Mouse (Mus musculus) urinary bladder, postnatal 36 days (tissue): ENCODE measurements around the gene Rasd1.

Source experiments
- DNase-seq, 2 experiments: peaks; one replicate each; pipeline ENCODE4 v3.0.0; 2022; ENCODE audit warnings: low spot score in 2 of 2, mixed read lengths in 1 of 2

The Rasd1 gene

GRCm38 (mm10) chr11:59964818-59965217, at the start of gene Rasd1:
Rasd1 (minus strand) TSS chr11:59964944.
- peak; percentile 85 to 90 for DNase-seq

GRCm38 (mm10) chr11:60011516-60011915, 46.8 kb upstream of the Rasd1 start:
- no peak for DNase-seq

GRCm38 (mm10) chr11:60009451-60009850, 44.7 kb upstream of the Rasd1 start:
- no peak for DNase-seq

GRCm38 (mm10) chr11:60005866-60006265, 41.1 kb upstream of the Rasd1 start:
- no peak for DNase-seq

GRCm38 (mm10) chr11:60004716-60005115, 40.0 kb upstream of the Rasd1 start:
- no peak for DNase-seq

GRCm38 (mm10) chr11:60003811-60004210, 39.1 kb upstream of the Rasd1 start:
- DNase-seq = no peak

- DNase-seq = no peak
These were observed 36.7 kb upstream of the Rasd1 start for GRCm38 (mm10) chr11:60001231-60001980.

- DNase-seq = no peak
These were observed 29.6 kb upstream of the Rasd1 start for GRCm38 (mm10) chr11:59994318-59994717.

GRCm38 (mm10) chr11:59991365-59991764, 26.6 kb upstream of the Rasd1 start:
- DNase-seq = no peak

- DNase-seq = no peak
These were observed 24.7 kb upstream of the Rasd1 start for GRCm38 (mm10) chr11:59989406-59989805.

GRCm38 (mm10) chr11:59977831-59978230, 13.1 kb upstream of the Rasd1 start:
- DNase-seq = no peak

- no peak for DNase-seq
These were observed 10.5 kb upstream of the Rasd1 start for GRCm38 (mm10) chr11:59975241-59975640.

GRCm38 (mm10) chr11:59973389-59973788, 8.6 kb upstream of the Rasd1 start:
- DNase-seq = no peak

GRCm38 (mm10) chr11:59971691-59972090, 6.9 kb upstream of the Rasd1 start:
- DNase-seq = no peak

GRCm38 (mm10) chr11:59970780-59971179, 6.0 kb upstream of the Rasd1 start:
- no peak for DNase-seq

GRCm38 (mm10) chr11:59967765-59968164, 3.0 kb upstream of the Rasd1 start:
- no peak for DNase-seq

- no peak for DNase-seq
These were observed 1.3 kb upstream of the Rasd1 start for GRCm38 (mm10) chr11:59966102-59966483.

- DNase-seq = peak; percentile 79 to 82
These were observed 720 bp upstream of the Rasd1 start for GRCm38 (mm10) chr11:59965227-59966101.

GRCm38 (mm10) chr11:59964163-59964758, 483 bp downstream of the Rasd1 start:
- peak; percentile 11 to 16 for DNase-seq

GRCm38 (mm10) chr11:59963364-59964162, 1.2 kb downstream of the Rasd1 start:
- DNase-seq = no peak

GRCm38 (mm10) chr11:59962590-59962989, 2.2 kb downstream of the Rasd1 start:
- DNase-seq = no peak
